Mouse (Mus musculus) stomach, embryonic 15.5 days (tissue): ENCODE data around the gene Fance. TPM values are rescaled to one million over a fixed set of nuclear protein-coding genes. Genes with fewer than 3 reads are reported as not detected.

ENCODE experiments used
- ATAC-seq: fragments of 200-750 bp; cut with Nextera tagmentation; 2 replicates; pipeline ENCODE4 v1.8.0; 2017; ENCODE audit warnings: low read depth, moderate number of reproducible peaks, moderate TSS enrichment; ENCODE audit not compliant: insufficient read depth, low FRiP score
- H3K27ac ChIP-seq: fragments of 300-500 bp; sonication (generic); 2 replicates; pipeline ENCODE4 v1.5.1; 2015; ENCODE audit warnings: mild to moderate bottlenecking, inconsistent platforms
- H3K27me3 ChIP-seq: fragments of 300-500 bp; sonication (generic); replicated peaks from 2 replicates; pipeline ENCODE4 v1.6.1; 2015; ENCODE audit warnings: inconsistent platforms
- H3K36me3 ChIP-seq: fragments of 300-500 bp; sonication (generic); 2 replicates; pipeline ENCODE4 v1.6.1; 2015; ENCODE audit warnings: inconsistent platforms
- H3K4me1 ChIP-seq: fragments of 300-500 bp; sonication (generic); 2 replicates; pipeline ENCODE4 v1.6.1; 2015; ENCODE audit warnings: inconsistent platforms
- H3K4me2 ChIP-seq: fragments of 300-500 bp; sonication (generic); 2 replicates; pipeline ENCODE4 v1.6.1; 2015; ENCODE audit warnings: mild to moderate bottlenecking, inconsistent platforms
- H3K4me3 ChIP-seq: fragments of 300-500 bp; sonication (generic); replicated peaks from 2 replicates; pipeline ENCODE4 v1.5.1; 2015; ENCODE audit warnings: inconsistent platforms
- H3K9ac ChIP-seq: fragments of 300-500 bp; sonication (generic); 2 replicates; pipeline ENCODE4 v1.6.1; 2015; ENCODE audit warnings: inconsistent platforms
- H3K9me3 ChIP-seq: fragments of 300-500 bp; sonication (generic); 2 replicates; pipeline ENCODE4 v1.6.1; 2016; ENCODE audit warnings: inconsistent platforms
- WGBS: fragments of 180-500 bp; shearing (Covaris S2); methylation state at CpG from one replicate; pipeline ENCODE4 v1.1.7; 2015; 5-methylcytosine and 5-hydroxymethylcytosine counted together
- polyA plus RNA-seq: library from polyadenylated mRNA; unstranded; fragments of >200 nt; fragmentation: Nextera tagmentation; extraction: Ambion mirVana; gene quantifications from 2 replicates; pipeline ENCODE4 v1.2.1, GENCODE M21; 2015

Fance gene
- polyA plus RNA-seq, 1 experiment from 2014 or later = 26.9 TPM

- Histone ChIP-seq H3K27ac (no peak overlapping the region), H3K4me1 (0 out of 2 replicates have a peak, but pooled peaks cover 8% of the 10 kb centered on the region), H3K9me3 (no peaks in the 10 kb centered on the region), H3K36me3 (no peaks in the 10 kb centered on the region), H3K27me3 (peaks cover 13% of the 10 kb centered on the region), H3K4me2 (no peak overlapping the region), H3K4me3 (no peak overlapping the region), H3K9ac (no peak overlapping the region)
- WGBS = 20% methylated on average over 10 of the region's 10 CpGs
- no peak for ATAC-seq
These were observed 60.5 kb downstream of the Fance start for GRCm38 (mm10) chr17:28373821-28374220.

- H3K27ac ChIP-seq = no peak overlapping the region
- H3K4me3 ChIP-seq = no peak overlapping the region
- H3K9ac ChIP-seq = no peak overlapping the region
- H3K4me1 ChIP-seq = 0 out of 2 replicates have a peak, but pooled peaks cover 8% of the 10 kb centered on the region
- WGBS = 10% methylated on average over 16 of the region's 16 CpGs
- no peaks in the 10 kb centered on the region for H3K9me3 ChIP-seq
- no peak for ATAC-seq
- no peaks in the 10 kb centered on the region for H3K36me3 ChIP-seq
- H3K27me3 ChIP-seq = peaks cover 13% of the 10 kb centered on the region
- no peak overlapping the region for H3K4me2 ChIP-seq
These were observed 61.2 kb downstream of the Fance start for GRCm38 (mm10) chr17:28374494-28374893.

GRCm38 (mm10) chr17:28375592-28376061, 62.3 kb downstream of the Fance start:
- Histone ChIP-seq H3K9ac (no peak overlapping the region), H3K4me2 (peak overlapping the region; percentile 25), H3K36me3 (no peaks in the 10 kb centered on the region), H3K27ac (no peak overlapping the region), H3K27me3 (peaks cover 13% of the 10 kb centered on the region), H3K9me3 (no peaks in the 10 kb centered on the region), H3K4me3 (no peak overlapping the region), H3K4me1 (0 out of 2 replicates have a peak, but pooled peaks cover 8% of the 10 kb centered on the region)
- 7% methylated on average over 17 of the region's 17 CpGs for WGBS
- ATAC-seq = 0 out of 2 replicates have a peak, but pooled peaks have one; percentile 12

Other genes with a start within 250 kb of the Fance start
- 2.2 and 2.8 TPM in 2 replicates for gene Tcp11, start 232.9 kb upstream of the Fance start, polyA plus RNA-seq
- 1.6 and 2.4 TPM in 2 replicates for gene Scube3, start 171.4 kb upstream of the Fance start, polyA plus RNA-seq
- 28.1 and 36.2 TPM in 2 replicates for gene Zfp523, start 136.4 kb upstream of the Fance start, polyA plus RNA-seq
- gene Def6, start 105.7 kb upstream of the Fance start, polyA plus RNA-seq = 9.6 and 10.0 TPM in 2 replicates
- gene Ppard, start 80.8 kb upstream of the Fance start, polyA plus RNA-seq = 3.3 and 4.6 TPM in 2 replicates
- 490 and 616 TPM in 2 replicates for gene Rpl10a, start 15.0 kb downstream of the Fance start, polyA plus RNA-seq
- 11.5 and 12.0 TPM in 2 replicates for gene Tead3, start 37.3 kb downstream of the Fance start, polyA plus RNA-seq
- gene Tulp1, start 51.7 kb downstream of the Fance start, polyA plus RNA-seq = 4.2 and 5.0 TPM in 2 replicates
- gene Fkbp5, start 204.0 kb downstream of the Fance start, polyA plus RNA-seq = 24.1 and 24.6 TPM in 2 replicates
- not detected in 2 replicates for gene Armc12, start 217.3 kb downstream of the Fance start, polyA plus RNA-seq
- gene Clpsl2, start 235.9 kb downstream of the Fance start, polyA plus RNA-seq = not detected in 2 replicates
- 3,221 and 3,572 TPM in 2 replicates for gene Clps, start 247.2 kb downstream of the Fance start, polyA plus RNA-seq